Mouse (Mus musculus): ENCODE measurements at regions not wholly inside any gene's neighbourhood (a gene's known extent, or its start where the extent isn't known, plus 50 kb on each side); places are given as distances from the start of the nearest gene placed in this dataset.

GRCm38 (mm10) chr12:15720171-15720570 lies 96.6 kb downstream of the Trib2 start:
- no peak for TF ChIP-seq CTCF (IDR thresholded peaks at IDR 0.05; ENCODE audit: low read depth)
- no peak for TF ChIP-seq EP300 (IDR thresholded peaks at IDR 0.05; ENCODE audit: low read depth)

All from liver, embryonic 14.5 days (tissue).